Mouse (Mus musculus): ENCODE measurements around the gene Ralgapb.

The Ralgapb gene

DNA sequence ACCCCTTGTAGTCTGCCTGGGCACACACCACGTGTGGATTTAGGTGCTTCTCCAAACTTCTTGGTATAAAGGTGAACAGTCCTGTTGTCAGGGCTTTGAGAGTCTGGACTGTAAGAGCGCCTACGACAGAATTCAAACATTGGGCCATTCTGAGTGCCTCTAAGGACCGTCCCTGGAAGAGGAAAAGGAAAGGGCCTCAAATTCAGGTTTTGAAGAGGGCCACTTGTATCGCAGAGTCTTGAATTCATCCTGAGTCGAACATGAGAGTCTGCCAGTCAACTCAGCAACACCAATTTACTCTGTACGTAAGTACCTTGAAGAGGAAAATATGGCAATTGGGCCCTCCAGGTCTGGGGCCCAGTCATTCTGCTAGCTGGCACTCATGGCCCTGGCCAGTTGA is 6.7 kb upstream of the Ralgapb start:
- DNase-seq (ENCODE audit: low spot score in 2 of 2), result no peak

DNA sequence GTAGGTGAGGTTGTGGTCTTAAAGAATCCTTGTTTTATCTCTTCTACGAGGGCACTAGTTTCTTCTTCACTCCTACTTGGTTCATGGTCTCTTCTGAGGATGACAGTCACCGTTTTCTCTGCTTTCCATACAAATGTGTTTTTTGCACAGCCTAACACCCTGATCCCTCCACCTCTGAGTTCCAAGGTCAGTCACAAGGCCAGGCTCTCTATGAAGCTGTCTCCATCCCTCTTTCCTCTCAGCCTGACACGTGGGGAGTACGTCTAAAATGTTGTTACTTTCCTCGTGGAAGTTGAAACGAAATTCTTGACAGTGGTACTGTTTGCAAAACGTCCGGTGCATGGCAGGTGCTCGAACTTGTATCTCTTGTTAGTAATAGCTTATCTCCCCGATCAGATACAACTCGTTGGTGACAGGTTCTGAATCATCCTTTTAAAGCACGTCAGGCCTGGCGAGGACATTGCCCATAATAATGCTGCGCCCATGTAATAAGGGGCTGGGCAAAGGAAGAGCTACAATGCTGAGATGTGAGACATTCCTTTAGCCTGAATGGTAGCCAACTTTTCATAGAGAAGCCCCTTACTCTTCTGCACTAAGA is 552 bp upstream of the Ralgapb start:
- DNase-seq (ENCODE audit: low spot score in 2 of 2), result peak in 1 of 2 experiments; percentile 5

DNA sequence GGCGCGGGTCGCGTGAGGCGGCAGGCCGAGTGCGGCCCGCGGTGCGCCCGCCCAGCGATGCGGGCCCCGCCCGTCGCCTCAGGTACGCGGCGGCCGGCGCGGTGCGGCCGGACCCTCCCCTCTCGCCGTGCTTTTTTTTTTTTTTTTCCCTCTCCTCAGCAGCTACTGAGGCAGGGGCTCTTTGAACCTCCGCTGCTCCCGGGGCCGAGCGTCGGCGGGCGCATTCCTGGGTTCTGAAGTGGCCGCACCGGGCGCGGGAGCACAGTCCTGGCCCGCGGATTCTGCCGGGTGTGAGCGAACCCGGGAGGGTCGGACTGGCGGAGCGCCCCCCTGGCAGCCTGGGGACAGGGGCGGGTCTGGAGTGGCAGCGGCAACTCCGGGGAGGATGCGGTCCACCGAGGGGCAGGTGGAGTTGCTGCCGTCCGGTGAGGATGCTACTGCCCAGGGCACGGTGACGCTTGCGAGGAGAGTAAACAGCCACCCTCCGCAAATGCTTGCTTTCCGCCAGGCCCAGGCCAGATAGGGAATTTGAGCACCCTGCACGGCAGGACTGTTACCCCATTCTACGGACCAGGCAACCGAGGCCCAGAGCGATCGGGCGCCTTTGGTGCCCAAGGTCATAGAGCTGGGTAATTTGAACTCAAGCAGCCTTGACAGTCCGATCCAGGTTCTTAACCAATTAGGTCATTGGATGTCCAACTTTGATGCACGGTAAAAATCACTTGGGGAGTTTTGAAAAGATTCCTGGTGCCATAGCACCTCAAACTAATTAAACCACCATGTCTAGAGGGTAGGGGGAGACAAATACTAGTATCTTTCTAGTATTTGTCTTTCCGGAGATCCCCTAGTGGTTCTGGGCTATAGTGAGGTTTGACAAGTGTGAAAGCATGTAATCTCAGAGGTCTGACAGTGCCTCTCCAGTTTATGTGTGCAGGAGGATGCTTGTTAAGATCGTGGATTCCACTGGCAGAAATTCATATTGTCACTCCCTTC is 670 bp downstream of the Ralgapb start:
- peak; percentile 15 to 28 for DNase-seq (ENCODE audit: low spot score in 2 of 2)

DNA sequence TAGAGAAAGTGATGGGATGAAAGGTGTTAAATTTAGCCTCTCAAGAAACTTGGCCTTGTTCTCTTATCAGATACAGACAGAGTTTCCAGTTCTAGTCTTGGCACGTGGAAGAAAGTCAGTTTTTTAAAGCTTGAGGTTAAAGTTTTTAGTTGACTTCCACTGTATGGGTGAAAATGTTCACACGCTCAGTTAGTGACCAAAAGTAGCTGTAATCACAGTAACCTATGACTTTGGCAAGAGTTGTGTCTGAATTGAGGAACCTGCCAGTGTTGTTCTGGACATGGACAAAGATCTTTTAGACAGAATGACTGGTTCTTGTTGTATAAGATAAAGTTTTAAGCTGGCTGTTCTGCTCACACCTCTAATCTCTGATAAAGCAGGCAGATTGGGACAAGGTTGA is 3.6 kb downstream of the Ralgapb start:
- DNase-seq (ENCODE audit: low spot score in 2 of 2), result no peak

DNA sequence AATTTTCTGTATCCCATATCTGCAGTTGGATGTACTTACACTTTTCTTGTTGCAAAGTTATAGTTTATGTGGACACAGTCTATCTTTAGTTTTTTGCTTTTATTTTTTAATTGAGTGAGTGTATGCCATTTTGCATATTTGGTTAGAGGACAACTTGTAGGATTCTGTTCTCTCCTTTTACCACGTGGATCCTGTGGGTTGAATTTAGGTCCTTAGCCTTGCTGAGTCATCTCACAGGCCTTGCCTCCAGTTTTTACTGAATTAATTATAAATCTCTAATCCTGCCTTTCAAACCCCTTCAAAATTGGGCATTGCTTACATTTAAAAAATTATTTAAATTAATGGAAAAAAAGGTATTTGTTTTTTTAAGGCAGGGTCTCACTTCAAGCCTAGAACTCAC is 6.2 kb downstream of the Ralgapb start:
- no peak for DNase-seq (ENCODE audit: low spot score in 2 of 2)

DNA sequence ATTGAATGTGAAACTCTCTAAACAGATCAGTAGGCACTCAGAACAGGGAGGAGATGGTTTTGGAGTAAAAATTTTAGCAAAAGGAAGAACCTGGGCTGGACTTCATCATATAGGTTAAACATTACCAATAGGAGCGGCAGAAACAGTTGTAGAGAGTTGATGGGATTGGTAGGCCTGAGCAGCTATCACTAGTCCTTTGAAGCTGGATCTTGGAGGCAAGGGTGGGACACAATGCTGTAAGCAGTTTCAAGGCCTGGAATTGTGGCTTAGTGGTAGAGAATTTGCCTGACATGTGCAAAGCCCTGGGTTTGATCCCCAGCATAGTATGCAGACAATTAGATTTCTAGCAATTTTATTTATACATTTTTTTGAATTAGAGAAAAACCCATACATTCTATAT is 9.0 kb downstream of the Ralgapb start:
- DNase-seq (ENCODE audit: low spot score in 2 of 2), result no peak

DNA sequence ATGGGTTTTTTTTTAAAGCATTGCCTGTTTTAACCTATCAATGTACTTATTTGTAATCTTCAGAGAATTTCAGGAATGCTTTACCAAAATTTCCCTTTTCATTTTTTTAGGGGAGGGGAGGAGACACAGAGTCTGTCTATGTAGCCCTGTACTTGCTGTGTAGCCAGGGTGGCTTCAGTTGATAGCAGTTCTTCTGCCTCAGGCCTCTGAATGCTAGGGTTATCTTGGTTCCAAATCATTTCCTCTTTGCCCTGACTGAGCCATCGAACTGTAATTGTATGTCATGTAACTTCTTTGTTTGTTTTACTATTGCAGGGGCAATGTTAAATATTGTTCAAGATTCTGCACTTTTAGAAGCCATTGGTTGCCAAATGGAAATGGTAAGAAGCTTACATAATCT is 36.2 kb downstream of the Ralgapb start:
- DNase-seq (ENCODE audit: low spot score in 2 of 2), result no peak

DNA sequence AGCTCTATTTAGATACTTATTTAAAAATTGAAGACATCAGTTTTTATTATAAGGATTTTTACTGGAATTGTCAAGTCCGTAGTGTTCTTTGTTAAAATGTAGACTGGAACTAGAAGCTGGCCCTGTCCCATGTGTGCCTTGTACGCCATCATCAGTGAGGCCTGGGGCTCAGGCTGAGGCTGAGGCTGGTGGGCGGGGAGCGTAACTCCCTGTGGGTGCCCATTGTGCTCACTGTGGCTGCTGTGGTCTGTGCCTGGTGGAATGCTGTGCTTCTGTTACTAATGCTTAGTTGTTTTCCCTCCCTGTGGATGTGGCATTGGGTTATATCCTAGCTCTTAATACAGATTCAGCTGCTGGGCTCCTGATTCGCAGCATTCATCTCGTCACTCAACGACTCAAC is 40.2 kb downstream of the Ralgapb start:
- no peak for DNase-seq (ENCODE audit: low spot score in 2 of 2)

DNA sequence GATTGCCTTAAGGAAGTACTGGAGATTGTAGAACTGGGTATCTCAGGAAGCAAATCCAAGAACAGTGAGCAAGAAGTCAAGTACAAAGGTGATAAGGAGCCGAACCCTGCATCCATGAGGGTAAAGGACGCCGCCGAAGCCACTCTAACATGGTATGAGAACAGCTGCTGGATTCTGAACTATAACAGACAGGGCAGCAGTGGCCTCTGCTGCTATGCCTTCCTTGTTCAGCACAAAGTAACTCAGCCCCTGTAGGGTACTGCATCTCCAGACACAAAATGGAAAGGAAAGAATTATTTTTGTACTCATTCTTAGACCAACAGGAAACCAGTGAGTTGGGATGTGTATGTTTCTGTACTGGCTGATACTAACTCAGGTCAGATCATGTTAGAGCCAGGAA is 46.8 kb downstream of the Ralgapb start:
- DNase-seq (ENCODE audit: low spot score in 2 of 2), result no peak

DNA sequence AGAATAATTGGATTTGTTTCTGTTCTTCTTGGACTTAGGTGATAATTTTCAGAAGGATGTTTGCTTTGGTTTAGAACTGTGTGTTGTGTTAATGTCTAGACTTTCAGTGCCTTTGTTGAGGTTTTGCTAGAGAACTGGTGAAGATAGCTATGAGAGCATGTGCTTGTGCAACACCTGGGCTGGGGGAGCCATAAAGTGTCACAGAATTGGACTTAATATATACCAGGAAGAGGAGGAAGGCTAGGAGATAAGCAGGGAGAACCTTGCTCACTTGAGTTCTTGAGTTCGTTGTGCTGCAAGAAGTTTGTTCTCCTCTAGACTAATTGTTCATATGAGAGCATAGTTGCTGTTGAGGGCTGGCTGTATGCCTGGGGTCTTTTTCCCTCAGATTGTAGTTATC is 48.0 kb downstream of the Ralgapb start:
- no peak for DNase-seq (ENCODE audit: low spot score in 2 of 2)

DNA sequence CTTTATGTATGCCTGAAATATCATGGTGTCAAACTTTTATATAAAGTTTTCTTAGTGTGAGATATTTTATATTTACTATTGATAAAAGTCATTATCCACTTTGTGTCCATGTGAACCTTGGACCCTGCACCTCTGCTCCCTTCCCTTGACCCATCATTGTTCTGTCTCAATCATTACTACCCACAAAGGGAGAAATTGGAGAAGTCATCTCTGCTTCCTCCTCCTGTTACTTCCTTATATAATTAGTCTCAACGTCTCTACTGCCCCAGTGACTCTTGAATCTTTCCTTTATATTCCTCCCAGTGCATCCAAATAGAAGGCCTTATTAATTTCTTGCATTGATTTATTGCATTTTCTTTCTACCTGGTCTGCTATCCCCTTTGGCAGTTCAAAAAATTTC is 52.8 kb downstream of the Ralgapb start:
- DNase-seq (ENCODE audit: low spot score in 2 of 2), result no peak

DNA sequence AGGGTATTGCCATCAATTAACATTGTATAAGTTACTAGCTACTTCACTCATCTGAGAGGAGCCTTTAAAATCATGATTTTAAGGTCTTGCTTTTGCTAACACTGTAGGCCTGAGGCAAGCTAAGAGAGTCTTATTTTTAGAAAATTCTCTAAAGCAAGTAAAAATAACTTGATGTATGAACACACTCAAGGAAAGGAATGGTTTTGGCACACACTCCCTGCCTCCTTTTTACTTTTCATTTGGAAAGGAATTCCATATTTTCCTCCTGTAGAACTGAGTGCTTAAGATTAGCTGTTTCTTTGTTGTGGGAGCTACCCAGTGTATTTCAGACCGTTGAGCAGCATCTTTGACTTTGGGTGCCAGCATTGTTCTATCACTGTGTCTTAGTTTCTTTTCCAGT is 64.5 kb downstream of the Ralgapb start:
- DNase-seq (ENCODE audit: low spot score in 2 of 2), result no peak

DNA sequence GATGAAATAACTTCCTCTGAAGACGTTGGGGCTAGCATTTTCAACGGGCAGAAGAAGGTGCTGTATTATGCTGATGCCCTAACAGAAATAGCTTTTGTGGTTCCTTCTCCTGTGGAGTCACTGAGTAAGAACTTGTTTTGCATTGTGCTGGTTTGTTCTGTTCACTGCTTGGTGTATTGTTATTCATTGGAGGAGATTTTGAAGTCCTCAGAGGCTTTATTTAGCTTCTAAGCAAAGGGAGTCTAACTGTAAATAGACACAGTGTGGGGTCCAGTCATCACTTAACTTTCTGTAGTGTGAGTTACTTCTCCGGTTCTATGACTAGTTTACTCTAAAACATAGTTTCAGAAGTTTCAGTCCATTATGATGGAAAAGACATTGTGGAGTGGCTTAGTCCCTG is 68.0 kb downstream of the Ralgapb start:
- DNase-seq (ENCODE audit: low spot score in 2 of 2), result no peak

DNA sequence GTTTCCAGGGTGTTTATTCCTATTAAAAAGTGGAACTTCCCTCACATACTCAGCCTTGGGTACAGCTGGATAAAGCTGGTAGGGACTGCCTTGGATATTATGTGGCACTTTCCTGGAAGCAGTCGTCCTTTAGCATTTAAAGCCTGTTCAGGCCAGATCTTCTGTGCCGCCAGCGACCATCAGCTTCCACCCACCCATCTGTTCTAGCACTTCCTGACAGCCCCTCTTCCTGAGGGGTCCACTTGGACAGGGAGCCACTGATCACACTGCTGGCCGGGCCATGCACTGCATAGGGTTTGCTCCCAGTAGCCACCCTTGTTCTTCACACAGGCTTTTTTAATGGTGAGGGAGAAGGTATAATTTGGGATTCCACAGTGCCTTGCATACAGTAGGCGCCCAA is 88.8 kb downstream of the Ralgapb start:
- DNase-seq (ENCODE audit: low spot score in 2 of 2), result no peak

DNA sequence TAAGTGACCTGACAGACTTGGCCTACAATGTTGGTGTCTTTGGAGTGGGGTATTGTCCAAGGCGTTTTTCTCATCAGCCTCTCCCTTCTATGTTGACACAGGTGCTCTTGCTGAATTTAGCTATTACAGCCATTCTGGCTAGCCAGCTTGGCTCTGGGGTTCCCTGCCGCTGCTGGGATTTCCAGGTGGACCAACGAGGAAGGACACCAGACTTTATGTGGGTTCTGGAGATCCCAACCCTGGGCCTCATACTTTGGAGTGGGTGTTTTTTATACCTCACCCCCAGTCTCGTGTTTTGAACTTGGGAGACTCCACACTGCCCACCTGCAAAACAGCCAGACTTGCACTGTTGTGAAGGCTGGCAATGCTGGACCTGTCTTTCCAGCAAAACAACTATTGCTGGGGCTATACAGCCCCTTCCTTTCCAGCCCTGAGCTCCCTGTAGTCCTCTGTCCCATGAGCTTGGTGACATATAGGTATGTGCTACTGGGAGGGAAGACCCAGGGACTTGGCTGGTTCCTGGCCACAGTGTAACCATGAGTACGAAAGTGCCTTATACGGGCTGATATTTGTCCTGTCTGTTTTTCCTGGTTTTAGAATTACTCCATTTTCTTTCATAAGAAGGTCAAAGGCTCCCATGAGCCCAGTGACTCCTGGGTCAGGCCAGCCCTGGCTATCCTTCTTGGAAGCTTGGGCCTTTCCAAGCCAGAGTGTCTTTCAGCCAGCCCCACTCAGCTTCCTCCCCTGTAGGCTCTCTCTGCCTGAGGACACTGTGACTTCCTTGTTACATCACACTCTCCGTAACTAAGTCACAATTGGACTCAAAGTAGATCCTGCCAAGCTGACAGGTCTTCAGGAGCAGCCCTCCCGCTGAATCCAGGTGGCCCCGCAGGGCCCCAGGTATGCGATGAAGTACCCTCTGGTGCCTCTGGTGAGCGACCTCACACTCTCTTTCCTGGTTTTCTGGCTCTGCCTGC is 92.5 kb downstream of the Ralgapb start, which contains the start of gene Adig:
Gene Adig, plus strand, starts transcription at position 777 of the 977 bp plus-strand sequence.
- no peak for DNase-seq (ENCODE audit: low spot score in 2 of 2)

DNA sequence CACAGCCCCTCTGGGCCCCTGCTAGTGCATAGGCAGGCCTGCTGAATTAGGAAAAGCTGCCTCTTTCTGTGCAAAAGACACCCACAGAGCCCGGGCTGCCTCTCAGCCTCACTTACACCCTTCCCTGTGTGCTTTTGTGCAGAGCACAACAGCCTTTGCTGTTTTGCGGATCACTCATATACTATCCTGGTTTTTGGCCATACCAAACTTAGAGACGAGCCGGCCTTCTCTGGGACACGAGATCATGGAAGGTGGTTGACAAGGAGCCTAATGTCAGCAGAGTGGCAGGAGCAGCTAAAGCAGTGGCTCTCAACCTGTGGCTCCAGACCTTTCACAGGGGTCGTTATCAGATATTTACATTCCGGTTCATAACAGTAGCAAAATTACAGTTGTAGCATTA is 93.6 kb downstream of the Ralgapb start:
- no peak for DNase-seq (ENCODE audit: low spot score in 2 of 2)

DNA sequence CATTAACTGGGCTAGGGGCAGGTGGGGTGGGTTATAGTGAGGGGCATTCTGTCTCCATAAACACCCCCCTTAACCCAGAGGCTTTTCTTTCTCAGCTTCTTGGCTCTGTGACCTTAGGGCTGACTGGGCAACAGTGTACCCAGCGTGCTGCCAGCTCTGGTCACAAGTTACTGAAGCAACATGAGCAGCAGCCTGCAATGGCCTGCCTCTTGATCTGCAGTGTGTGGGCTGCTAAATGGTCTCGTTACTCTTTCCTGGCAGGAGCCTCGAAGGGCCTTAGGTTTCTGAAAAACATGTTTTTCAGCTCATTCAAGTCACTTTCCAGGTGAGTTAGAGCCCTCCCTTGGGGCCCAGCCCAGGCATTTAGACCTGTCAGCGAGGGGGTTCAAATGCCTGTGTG is 94.0 kb downstream of the Ralgapb start:
- DNase-seq (ENCODE audit: low spot score in 2 of 2), result no peak

DNA sequence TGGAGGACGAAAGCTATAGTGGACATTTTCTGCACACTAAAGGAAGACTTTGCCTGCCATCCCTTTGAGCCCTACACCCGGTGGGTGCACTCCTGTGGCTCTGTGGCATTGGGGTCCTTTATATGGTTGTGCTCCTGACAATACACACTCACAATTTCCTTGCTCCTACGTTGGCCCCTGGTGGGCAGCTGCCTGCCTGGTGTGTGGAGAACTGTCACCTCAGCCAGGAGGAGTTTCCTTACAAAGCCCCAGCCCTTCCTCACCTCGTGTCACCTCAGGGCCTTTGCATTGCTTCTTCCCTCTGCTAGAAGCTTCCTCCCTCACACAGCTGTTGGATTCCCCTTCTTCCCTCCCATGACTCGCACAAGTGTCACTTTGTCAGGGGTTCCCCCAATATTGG is 96.8 kb downstream of the Ralgapb start:
- no peak for DNase-seq (ENCODE audit: low spot score in 2 of 2)

DNA sequence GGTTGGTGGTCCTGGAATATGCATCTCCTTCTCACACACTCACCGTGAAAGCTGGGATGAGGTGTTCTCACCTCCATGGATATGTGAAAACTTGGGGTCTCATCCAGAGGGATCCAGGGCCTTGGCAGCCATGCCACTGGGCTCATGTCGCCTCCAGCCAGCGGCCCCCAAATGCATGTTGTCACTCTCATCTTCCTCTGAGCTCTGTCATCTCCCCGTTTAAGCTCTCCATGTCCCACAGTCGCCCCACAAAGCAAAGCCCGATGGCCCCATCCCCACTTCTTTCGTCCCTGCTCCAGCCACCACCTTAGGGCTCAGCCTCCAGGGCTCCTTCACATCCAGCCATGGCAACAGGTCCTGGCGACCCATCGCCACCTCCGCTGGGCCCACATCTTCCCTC is 97.4 kb downstream of the Ralgapb start:
- no peak for DNase-seq (ENCODE audit: low spot score in 2 of 2)

DNA sequence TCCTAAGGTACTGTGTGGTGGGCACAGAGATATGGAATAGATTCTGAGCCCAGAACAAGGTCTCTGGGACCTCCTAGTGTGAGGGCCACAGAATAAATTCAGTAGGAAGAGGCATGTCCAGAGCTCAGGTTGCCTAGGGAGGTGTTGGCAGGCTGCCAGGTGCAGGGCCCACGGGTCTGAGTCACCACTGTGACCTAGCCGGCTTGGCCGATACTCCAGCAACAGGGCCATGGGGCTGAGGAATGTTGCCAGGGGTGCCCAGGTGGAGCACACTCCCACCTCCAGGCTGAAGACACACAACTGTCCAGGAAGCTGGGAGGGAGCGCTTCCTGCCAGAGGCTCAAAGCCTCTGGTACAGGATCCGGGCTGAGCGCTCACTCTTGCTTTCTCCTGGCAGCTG is 101.0 kb downstream of the Ralgapb start:
- DNase-seq (ENCODE audit: low spot score in 2 of 2), result peak in 1 of 2 experiments; percentile 7

DNA sequence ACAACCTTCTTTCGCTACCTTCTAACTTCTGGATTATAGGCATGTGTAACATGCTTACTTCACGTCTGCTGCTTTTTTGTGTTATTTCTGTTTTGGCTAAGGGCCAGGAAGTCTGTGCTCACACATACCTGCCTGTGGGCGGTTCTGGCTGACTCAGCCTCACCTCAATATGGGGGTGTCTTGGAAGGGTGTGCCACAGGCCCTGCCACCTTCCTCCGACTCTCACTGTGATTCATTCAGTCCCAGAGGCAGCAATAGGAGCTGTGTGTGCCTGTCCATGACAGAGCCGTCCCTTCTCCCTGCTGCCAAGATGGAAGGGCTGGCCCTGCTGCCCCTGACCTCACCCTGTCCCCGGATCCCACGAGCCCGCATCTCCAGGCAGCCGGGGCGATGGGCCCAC is 102.9 kb downstream of the Ralgapb start, which contains the start of gene Arhgap40:
Gene Arhgap40, plus strand, starts transcription at position 269 of the 400 bp plus-strand sequence.
- DNase-seq (ENCODE audit: low spot score in 2 of 2), result no peak

DNA sequence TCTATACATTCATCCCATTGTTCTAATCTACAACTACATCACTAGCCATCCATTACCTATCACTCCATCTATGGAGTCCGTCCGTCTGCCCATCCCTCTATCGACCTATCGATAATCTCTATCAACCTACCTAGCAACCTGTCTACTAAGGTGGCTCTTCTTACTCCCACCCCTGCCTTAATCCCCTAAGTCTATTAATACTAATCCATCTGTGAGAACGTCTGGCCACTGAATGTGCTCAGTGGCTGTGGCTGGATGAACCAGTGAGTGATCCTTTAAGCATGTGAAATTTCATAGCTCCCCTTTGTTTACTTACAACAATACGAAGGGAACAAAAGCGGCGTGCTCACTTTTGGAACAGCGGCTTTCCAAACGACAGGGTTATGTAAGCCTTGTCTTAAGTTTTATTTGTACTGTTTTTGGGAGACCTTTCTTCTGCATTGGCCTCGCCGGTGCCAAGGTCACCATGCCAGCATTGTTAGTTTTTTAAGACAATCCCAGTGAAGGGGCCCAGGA is 104.2 kb downstream of the Ralgapb start:
- DNase-seq (ENCODE audit: low spot score in 2 of 2), result no peak
